Mouse (Mus musculus) embryonic facial prominence, embryonic 12.5 days (tissue): ENCODE measurements at regions not wholly inside any gene's neighbourhood (a gene's known extent, or its start where the extent isn't known, plus 50 kb on each side); places are given as distances from the start of the nearest gene placed in this dataset.

Experiments
- ATAC-seq: fragments of 200-750 bp; cut with Nextera tagmentation; 2 replicates; pipeline ENCODE4 v1.8.0; 2017; ENCODE audit not compliant: insufficient number of reproducible peaks, insufficient read depth, low FRiP score, low TSS enrichment
- H3K27ac ChIP-seq: fragments of 300-500 bp; sonication (generic); 2 replicates; pipeline ENCODE4 v1.5.1; 2016; ENCODE audit warnings: mild to moderate bottlenecking
- H3K27me3 ChIP-seq: fragments of 300-500 bp; sonication (generic); 2 replicates; pipeline ENCODE4 v1.6.1; 2016; ENCODE audit warnings: mild to moderate bottlenecking, moderate library complexity
- H3K36me3 ChIP-seq: fragments of 300-500 bp; sonication (generic); 2 replicates; pipeline ENCODE4 v1.6.1; 2016; ENCODE audit warnings: mild to moderate bottlenecking
- H3K4me1 ChIP-seq: fragments of 300-500 bp; sonication (generic); 2 replicates; pipeline ENCODE4 v1.6.1; 2016
- H3K4me2 ChIP-seq: fragments of 300-500 bp; sonication (generic); replicated peaks from 2 replicates; pipeline ENCODE4 v1.6.1; 2016; ENCODE audit warnings: mild to moderate bottlenecking, moderate library complexity
- H3K4me3 ChIP-seq: fragments of 300-500 bp; sonication (generic); 2 replicates; pipeline ENCODE4 v1.5.1; 2016; ENCODE audit warnings: mild to moderate bottlenecking
- H3K9ac ChIP-seq: fragments of 300-500 bp; sonication (generic); 2 replicates; pipeline ENCODE4 v1.6.1; 2016; ENCODE audit warnings: mild to moderate bottlenecking, moderate library complexity
- H3K9me3 ChIP-seq: fragments of 300-500 bp; sonication (generic); 2 replicates; pipeline ENCODE4 v1.6.1; 2016; ENCODE audit warnings: mild to moderate bottlenecking, moderate library complexity
- WGBS: fragments of 180-500 bp; shearing (Covaris S2); methylation state at CpG from one replicate; pipeline ENCODE4 v1.1.7; 2016; 5-methylcytosine and 5-hydroxymethylcytosine counted together

- Histone ChIP-seq H3K9me3 (no peaks in the 10 kb centered on the region), H3K36me3 (no peaks in the 10 kb centered on the region), H3K4me1 (no peaks in the 10 kb centered on the region), H3K27me3 (no peaks in the 10 kb centered on the region), H3K4me3 (no peak overlapping the region), H3K4me2 (no peak overlapping the region), H3K9ac (no peak overlapping the region), H3K27ac (no peak overlapping the region)
- no peak for ATAC-seq
- 83% methylated on average over 4 of the region's 4 CpGs for WGBS
Measured at GRCm38 (mm10) chr16:5760821-5761220, 124.3 kb upstream of the Rbfox1 start.

GRCm38 (mm10) chr16:5759021-5759420, 126.1 kb upstream of the Rbfox1 start:
- no peaks in the 10 kb centered on the region for H3K9me3 ChIP-seq
- no peak overlapping the region for H3K4me3 ChIP-seq
- H3K4me1 ChIP-seq: no peaks in the 10 kb centered on the region
- no peak overlapping the region for H3K4me2 ChIP-seq
- H3K9ac ChIP-seq: no peak overlapping the region
- ATAC-seq: no peak
- 77% methylated on average over 2 of the region's 2 CpGs for WGBS
- no peaks in the 10 kb centered on the region for H3K27me3 ChIP-seq
- H3K27ac ChIP-seq: no peak overlapping the region
- H3K36me3 ChIP-seq: no peaks in the 10 kb centered on the region

- no peak overlapping the region for H3K9ac ChIP-seq
- no peaks in the 10 kb centered on the region for H3K9me3 ChIP-seq
- no peak overlapping the region for H3K4me2 ChIP-seq
- no peak overlapping the region for H3K4me3 ChIP-seq
- H3K27me3 ChIP-seq: no peaks in the 10 kb centered on the region
- no peaks in the 10 kb centered on the region for H3K4me1 ChIP-seq
- WGBS: 54% methylated on average over 4 of the region's 4 CpGs
- no peak overlapping the region for H3K27ac ChIP-seq
- no peaks in the 10 kb centered on the region for H3K36me3 ChIP-seq
- ATAC-seq: no peak
Measured at GRCm38 (mm10) chr16:5742716-5743507, 142.2 kb upstream of the Rbfox1 start.

GRCm38 (mm10) chr16:5740776-5741175, 144.4 kb upstream of the Rbfox1 start:
- Histone ChIP-seq H3K4me1 (no peaks in the 10 kb centered on the region), H3K27me3 (no peaks in the 10 kb centered on the region), H3K9me3 (no peaks in the 10 kb centered on the region), H3K4me2 (no peak overlapping the region), H3K9ac (no peak overlapping the region), H3K36me3 (no peaks in the 10 kb centered on the region), H3K4me3 (no peak overlapping the region), H3K27ac (no peak overlapping the region)
- no peak for ATAC-seq
- 63% methylated on average over 7 of the region's 7 CpGs for WGBS

GRCm38 (mm10) chr16:5733608-5734007, 151.5 kb upstream of the Rbfox1 start:
- Histone ChIP-seq H3K4me2 (no peak overlapping the region), H3K4me3 (no peak overlapping the region), H3K9ac (no peak overlapping the region), H3K4me1 (no peaks in the 10 kb centered on the region), H3K27ac (no peak overlapping the region), H3K27me3 (no peaks in the 10 kb centered on the region), H3K36me3 (no peaks in the 10 kb centered on the region), H3K9me3 (no peaks in the 10 kb centered on the region)
- 74% methylated on average over 4 of the region's 4 CpGs for WGBS
- ATAC-seq: no peak

- Histone ChIP-seq H3K9ac (no peak overlapping the region), H3K4me3 (no peak overlapping the region), H3K27me3 (no peaks in the 10 kb centered on the region), H3K9me3 (no peaks in the 10 kb centered on the region), H3K4me1 (no peaks in the 10 kb centered on the region), H3K27ac (no peak overlapping the region), H3K4me2 (no peak overlapping the region), H3K36me3 (no peaks in the 10 kb centered on the region)
- no peak for ATAC-seq
Measured at GRCm38 (mm10) chr16:5722506-5722905, 162.6 kb upstream of the Rbfox1 start.

GRCm38 (mm10) chr16:5713476-5713875, 171.7 kb upstream of the Rbfox1 start:
- H3K4me2 ChIP-seq: no peak overlapping the region
- 90% methylated on average over 4 of the region's 4 CpGs for WGBS
- H3K9ac ChIP-seq: no peak overlapping the region
- no peaks in the 10 kb centered on the region for H3K4me1 ChIP-seq
- H3K4me3 ChIP-seq: no peak overlapping the region
- no peak overlapping the region for H3K27ac ChIP-seq
- H3K27me3 ChIP-seq: no peaks in the 10 kb centered on the region
- H3K9me3 ChIP-seq: no peaks in the 10 kb centered on the region
- no peaks in the 10 kb centered on the region for H3K36me3 ChIP-seq
- ATAC-seq: no peak

GRCm38 (mm10) chr16:5709831-5710230, 175.3 kb upstream of the Rbfox1 start:
- ATAC-seq: no peak
- Histone ChIP-seq H3K9me3 (no peaks in the 10 kb centered on the region), H3K27ac (no peak overlapping the region), H3K4me3 (no peak overlapping the region), H3K4me2 (no peak overlapping the region), H3K4me1 (no peaks in the 10 kb centered on the region), H3K9ac (no peak overlapping the region), H3K27me3 (no peaks in the 10 kb centered on the region), H3K36me3 (no peaks in the 10 kb centered on the region)
- WGBS: 78% methylated on average over 5 of the region's 5 CpGs

- no peaks in the 10 kb centered on the region for H3K4me1 ChIP-seq
- no peaks in the 10 kb centered on the region for H3K36me3 ChIP-seq
- no peak overlapping the region for H3K4me2 ChIP-seq
- no peaks in the 10 kb centered on the region for H3K9me3 ChIP-seq
- H3K9ac ChIP-seq: no peak overlapping the region
- no peak overlapping the region for H3K4me3 ChIP-seq
- no peak for ATAC-seq
- H3K27me3 ChIP-seq: no peaks in the 10 kb centered on the region
- no peak overlapping the region for H3K27ac ChIP-seq
- 50% methylated on average over 9 of the region's 9 CpGs for WGBS
Measured at GRCm38 (mm10) chr16:5700731-5701255, 184.4 kb upstream of the Rbfox1 start.

- Histone ChIP-seq H3K4me1 (no peaks in the 10 kb centered on the region), H3K36me3 (no peaks in the 10 kb centered on the region), H3K9me3 (no peaks in the 10 kb centered on the region), H3K27me3 (no peaks in the 10 kb centered on the region), H3K4me2 (no peak overlapping the region), H3K9ac (no peak overlapping the region), H3K4me3 (no peak overlapping the region), H3K27ac (no peak overlapping the region)
- WGBS: 89% methylated on average over 3 of the region's 3 CpGs
- no peak for ATAC-seq
Measured at GRCm38 (mm10) chr16:5688322-5688721, 196.8 kb upstream of the Rbfox1 start.

- Histone ChIP-seq H3K36me3 (no peaks in the 10 kb centered on the region), H3K4me2 (no peak overlapping the region), H3K27ac (no peak overlapping the region), H3K4me1 (no peaks in the 10 kb centered on the region), H3K9me3 (no peaks in the 10 kb centered on the region), H3K9ac (no peak overlapping the region), H3K27me3 (no peaks in the 10 kb centered on the region), H3K4me3 (no peak overlapping the region)
- ATAC-seq: no peak
- WGBS: 67% methylated on average over 6 of the region's 6 CpGs
Measured at GRCm38 (mm10) chr16:5673372-5673960, 211.7 kb upstream of the Rbfox1 start.

GRCm38 (mm10) chr16:5672871-5673270, 212.3 kb upstream of the Rbfox1 start:
- Histone ChIP-seq H3K27me3 (no peaks in the 10 kb centered on the region), H3K36me3 (no peaks in the 10 kb centered on the region), H3K4me3 (no peak overlapping the region), H3K4me2 (no peak overlapping the region), H3K9ac (no peak overlapping the region), H3K4me1 (no peaks in the 10 kb centered on the region), H3K27ac (no peak overlapping the region), H3K9me3 (no peaks in the 10 kb centered on the region)
- no peak for ATAC-seq
- WGBS: 60% methylated on average over 4 of the region's 4 CpGs
